Mouse (Mus musculus) right cerebral cortex, adult 18-20 months (tissue): ENCODE measurements at regions not wholly inside any gene's neighbourhood (a gene's known extent, or its start where the extent isn't known, plus 50 kb on each side); places are given as distances from the start of the nearest gene placed in this dataset.

Experiments used
- DNase-seq: peaks from one replicate; pipeline ENCODE4 v3.0.0; 2022; ENCODE audit warnings: mixed read lengths

GRCm38 (mm10) chr5:119246824-119247223, 423.6 kb upstream of the Tbx3 start:
- DNase-seq, result peak; percentile 77

DNA sequence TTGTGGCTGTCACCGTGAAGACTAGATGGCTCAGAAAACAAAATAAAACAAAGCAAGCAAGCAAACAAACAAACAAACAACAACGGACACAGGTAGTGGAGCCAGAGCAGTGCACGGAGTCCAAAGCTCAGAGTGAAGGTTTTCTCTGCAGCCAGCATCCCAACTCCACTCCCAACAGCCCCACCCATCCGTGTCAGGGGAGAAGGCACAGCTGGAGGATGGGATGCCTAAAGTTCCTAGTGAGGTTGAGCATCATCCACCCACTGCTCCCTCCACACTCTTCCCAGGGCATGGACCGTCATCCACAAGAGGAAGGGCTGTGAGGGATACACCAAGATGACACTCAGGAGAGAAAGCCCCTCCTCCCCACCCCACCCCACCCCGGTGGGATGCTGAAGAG, 421.8 kb upstream of the Tbx3 start:
- no peak for DNase-seq

GRCm38 (mm10) chr5:119249124-119249718, 421.2 kb upstream of the Tbx3 start:
- no peak for DNase-seq

GRCm38 (mm10) chr5:119251311-119252047, 419.0 kb upstream of the Tbx3 start:
- no peak for DNase-seq

DNA sequence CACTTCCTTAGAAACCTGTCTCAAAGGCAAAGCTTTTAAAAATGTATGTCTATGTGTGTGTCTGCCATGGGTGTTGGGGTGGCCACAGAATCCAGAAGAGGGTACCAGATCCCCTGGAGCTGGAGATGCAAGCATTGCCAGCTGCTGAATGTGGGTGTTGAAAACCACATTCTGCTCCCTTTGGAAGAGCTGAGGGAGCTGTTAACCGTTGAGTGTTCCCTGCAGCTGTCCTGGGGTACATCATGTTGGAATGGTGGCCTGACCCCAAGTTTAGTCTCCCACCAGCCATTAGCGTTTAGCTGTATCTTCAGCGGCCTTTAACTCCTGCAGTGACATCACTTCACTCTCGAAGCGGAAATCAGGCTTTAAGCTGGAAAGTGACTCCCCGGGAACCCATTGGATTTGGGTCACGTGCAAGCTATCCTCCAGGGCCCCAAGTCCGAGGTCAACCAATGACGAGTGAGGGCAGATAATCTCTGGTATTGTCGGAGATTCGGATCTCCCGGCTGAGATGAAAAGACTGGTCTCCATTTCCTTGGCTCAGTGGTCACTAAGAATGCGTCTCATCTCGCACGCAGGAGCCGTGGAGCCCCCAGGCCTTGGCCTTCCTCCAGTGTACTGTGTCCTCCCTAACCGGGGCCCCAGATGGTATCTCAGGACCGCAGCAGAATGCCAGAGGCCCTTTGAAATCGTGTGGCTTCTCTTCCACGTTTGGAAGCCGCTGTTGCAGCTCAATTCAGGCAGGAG, 412.9 kb upstream of the Tbx3 start:
- DNase-seq, result no peak

- no peak for DNase-seq
Measured at GRCm38 (mm10) chr5:119258831-119259230, 411.6 kb upstream of the Tbx3 start.

DNA sequence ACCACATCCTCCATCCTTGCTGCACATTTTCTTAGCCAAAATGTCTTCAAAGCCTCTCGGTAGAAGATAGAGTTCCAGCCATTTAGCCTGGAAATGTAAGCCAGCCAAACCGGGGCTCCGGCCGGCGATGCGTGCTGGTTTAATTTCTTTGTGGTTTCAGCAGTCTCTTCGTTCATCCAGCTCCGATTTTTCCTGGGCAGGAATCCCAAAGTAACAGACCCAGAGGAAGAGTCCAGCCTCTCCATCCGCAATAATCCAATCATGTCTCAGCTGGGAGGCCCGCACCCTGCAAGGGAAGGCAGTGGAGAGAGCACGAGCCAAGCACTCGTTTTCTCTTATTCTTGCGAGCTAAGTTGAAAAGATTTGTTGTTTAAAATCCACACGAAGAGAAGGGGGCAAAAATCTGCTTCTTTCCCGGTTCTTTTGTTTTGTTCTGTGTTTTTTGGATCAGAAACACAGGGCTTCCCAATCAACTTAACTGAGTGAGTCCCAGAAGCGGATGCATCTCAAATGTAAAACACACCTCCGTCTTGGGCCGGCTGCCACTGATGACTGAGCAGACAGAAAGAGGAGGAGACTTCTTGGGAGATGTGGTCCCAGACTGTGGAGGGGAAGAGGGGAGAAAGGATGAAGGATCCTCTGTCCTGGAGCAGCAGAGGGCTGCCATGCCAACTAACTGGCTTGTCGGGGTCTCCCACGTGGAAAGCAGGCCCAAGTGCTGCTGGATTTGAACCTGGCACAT, 405.1 kb upstream of the Tbx3 start:
- DNase-seq, result peak; percentile 26

- no peak for DNase-seq
Measured at GRCm38 (mm10) chr5:119271234-119271852, 399.1 kb upstream of the Tbx3 start.

DNA sequence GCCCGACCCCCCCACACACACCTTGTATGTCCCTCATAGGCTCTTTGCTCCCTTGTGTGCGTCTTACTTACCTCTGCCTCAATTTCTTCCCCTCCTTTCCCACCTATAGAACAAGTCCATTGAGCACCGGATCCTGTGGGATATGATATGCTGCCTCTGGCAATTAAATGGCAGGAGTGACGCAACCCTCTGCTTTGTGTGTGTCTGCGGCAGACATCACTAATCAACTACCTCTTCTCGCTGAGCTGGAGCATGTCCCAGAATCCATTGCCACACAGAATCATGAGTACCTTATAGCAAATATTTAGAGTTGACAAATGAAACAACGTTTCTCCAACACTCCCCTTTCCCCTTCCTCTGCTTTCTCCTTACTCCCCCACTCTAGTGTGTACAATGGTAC, 397.3 kb upstream of the Tbx3 start:
- DNase-seq, result no peak

- no peak for DNase-seq
Measured at GRCm38 (mm10) chr5:119273615-119274014, 396.9 kb upstream of the Tbx3 start.

DNA sequence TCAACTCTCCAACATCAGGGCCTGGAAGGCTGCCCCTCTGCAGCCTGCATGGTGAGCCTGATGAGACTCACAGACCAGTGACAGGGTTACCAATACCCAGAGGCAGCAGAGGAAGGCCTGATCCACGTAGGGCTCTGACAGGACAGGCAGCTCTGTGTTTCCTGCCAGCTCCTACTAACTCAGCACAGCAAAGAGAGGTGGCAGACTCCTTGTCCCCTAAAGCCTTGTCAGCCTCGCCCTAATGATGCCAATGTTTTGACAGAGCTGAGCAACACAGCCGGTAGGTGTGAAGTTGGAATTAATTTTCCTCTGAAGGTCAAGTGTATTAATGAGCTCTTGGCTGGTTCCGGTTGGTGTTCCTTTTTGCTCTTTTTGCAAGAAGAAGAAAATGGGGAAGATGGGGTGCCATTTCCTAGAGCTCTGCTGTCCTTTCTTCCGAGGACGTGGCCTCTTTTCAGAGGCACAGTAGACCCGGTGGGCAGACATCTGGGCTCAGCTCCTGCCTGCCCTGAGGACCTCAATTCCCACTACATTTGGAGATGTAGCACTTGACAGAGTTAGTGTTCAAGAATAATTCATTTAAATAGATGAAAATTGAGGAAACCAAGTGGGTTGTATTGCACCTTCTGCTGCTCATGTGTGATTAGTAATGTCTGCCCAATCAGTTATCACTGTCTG, 395.5 kb upstream of the Tbx3 start:
- no peak for DNase-seq

DNA sequence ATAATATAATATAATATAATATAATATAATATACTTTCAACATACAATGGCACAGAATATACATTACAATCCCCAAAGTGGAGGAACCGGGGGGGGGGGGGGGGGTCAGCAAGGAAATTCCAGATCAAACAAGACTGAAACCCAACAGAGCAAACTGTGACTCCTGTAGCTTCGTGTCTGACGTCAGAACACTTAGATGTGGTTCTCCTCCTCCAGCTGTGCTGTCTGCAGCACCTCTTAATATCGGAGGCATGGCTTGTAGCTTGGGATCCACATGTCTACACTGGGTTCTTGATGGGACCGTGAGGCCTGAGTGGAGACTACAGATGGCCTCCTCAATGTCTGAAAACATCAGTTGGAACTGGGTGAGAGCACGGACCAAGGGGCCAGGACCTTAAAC, 390.3 kb upstream of the Tbx3 start:
- no peak for DNase-seq

- DNase-seq, result no peak
Measured at GRCm38 (mm10) chr5:119289808-119290207, 380.7 kb upstream of the Tbx3 start.

- no peak for DNase-seq
Measured at GRCm38 (mm10) chr5:119292323-119292722, 378.1 kb upstream of the Tbx3 start.

DNA sequence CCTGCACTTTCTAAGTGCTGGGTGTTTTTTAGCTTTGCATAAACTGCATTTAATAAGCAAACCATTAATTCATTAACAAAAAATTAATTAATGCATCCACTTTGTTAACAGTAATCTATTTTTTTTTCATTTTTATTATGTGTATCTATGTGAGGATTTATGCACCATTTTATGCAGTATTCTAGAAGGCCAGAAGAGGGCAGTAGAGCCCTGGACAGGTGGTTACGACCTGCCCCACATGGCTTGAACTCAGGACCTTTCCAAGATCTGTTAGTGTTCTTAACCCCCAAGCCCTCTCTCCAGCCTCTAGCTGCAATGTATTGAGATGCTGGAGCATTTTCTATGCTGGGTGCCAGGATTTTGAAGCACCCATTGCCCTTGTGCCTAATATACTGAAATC, 377.6 kb upstream of the Tbx3 start:
- DNase-seq, result no peak

GRCm38 (mm10) chr5:119299311-119299710, 371.2 kb upstream of the Tbx3 start:
- no peak for DNase-seq

DNA sequence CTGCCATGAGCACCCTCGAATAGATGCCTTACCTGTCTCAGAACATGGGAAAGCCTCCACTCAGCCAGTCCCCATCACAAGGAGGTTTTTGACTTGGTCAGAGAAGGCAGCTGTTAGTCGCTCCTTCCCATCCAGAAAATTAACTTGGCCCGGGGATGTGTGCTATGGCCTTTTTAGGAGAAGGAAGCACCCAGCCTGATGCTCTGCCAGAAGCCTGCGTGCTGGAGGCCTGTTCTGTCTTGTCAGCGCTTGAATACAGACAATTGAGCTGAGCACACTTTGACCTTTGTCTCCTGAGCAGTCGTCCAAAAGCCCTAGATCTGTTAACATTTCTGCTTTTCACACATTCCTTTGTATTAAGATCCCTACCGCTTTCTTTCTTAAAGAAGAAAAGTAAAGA, 370.4 kb upstream of the Tbx3 start:
- DNase-seq, result no peak

GRCm38 (mm10) chr5:119301539-119301938, 368.9 kb upstream of the Tbx3 start:
- no peak for DNase-seq

GRCm38 (mm10) chr5:119304721-119305120, 365.7 kb upstream of the Tbx3 start:
- no peak for DNase-seq

DNA sequence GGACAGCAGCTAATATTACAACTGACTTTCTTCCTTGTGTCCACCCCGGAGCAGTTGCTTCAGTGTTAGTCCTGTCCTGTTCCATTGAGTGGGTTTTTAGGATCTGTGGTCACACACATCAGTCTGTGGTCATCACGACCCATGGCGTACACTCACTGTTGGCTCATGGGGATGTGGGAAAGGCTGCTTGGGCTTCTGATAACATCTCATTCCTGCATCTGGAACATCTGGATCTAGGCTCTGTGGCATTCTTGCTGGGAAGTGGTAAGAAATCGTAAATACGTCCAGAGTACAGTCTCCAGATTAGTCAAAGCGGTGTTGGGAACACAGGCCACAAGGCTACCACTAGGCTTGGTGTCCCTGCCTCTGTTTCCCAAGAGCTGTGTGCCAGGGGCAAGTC, 362.7 kb upstream of the Tbx3 start:
- no peak for DNase-seq

DNA sequence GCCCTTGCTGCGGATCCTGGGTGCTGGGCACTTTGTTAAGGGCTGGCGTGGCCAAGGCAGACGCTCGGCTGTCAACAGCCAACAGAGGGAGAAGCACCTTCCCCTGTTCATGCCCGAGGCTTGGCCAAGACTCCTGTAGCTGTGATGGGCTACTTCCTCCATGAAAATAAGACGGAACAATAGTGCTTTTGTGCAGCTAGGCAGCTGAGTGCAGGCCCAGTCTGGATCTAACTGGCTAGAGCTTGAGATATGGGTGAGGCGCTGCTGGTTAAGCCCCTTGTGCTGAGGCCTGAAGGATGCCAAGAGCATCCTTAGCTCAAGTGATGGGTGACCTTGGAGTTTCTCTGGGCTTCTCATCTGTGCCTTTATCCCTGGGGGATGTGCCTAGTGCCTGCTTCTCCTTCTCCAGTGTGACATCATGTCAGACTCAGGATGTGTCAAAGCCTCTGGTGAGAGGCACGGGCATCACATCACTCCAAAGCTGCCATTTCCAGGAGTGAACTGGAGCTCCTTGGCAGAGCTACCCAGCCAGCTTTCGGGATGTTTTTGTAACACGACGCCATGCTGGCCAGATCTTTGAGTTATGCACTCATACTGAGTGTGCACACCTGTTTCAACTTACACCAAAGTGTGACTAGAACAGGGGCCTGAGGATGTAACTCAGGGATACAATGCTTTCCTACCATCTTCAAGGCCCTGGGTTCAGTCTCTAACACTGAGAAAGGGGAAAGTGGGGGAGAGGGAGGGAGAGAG, 360.1 kb upstream of the Tbx3 start:
- no peak for DNase-seq

DNA sequence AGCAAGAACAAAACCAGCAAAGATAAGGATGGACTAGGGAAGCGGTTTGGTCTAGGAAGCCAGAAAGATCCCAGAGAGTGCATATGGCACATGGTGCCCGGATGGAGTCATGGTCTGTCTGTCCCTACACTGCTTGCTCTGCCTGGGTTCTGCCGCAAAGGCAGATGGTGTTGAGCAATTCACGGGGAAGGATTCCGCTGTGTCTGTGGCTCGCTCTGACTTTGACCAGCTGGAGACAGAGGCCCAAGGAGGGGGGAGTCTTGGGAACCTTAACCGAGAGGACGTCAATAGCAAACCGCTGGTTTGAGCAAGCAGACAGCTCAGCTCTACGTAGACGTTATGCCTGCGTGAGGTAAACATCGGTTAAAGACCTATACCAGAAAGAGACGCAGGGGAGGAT, 357.7 kb upstream of the Tbx3 start:
- peak; percentile 10 for DNase-seq
